Mouse (Mus musculus) CH12.LX (cell line): ENCODE results near the gene Tmem165.

Experiments used
- CHD2 ChIP-seq: IDR thresholded peaks from 2 replicates; pipeline ENCODE4 v1.6.1; 2011; ENCODE audit warnings: low read length, improper control_type of control experiment
- CTCF ChIP-seq, 2 experiments: IDR thresholded peaks in 1 of 2; conservative IDR thresholded peaks in 1 of 2; 2 replicates each; pipeline ENCODE4 v1.5.1; 2011 to 2012; ENCODE audit warnings: low read depth in 2 of 2, low read length in 2 of 2, improper control_type of control experiment in 1 of 2, inconsistent platforms in 1 of 2, mild to moderate bottlenecking in 1 of 2, moderate library complexity in 1 of 2
- EP300 ChIP-seq: IDR thresholded peaks from 2 replicates; pipeline ENCODE4 v1.6.1; 2011; ENCODE audit warnings: low read length, improper control_type of control experiment
- ETS1 ChIP-seq: conservative IDR thresholded peaks from 2 replicates; pipeline ENCODE4 v1.6.1; 2012; ENCODE audit warnings: low read depth, mild to moderate bottlenecking, inconsistent platforms, low read length, improper control_type of control experiment, moderate library complexity
- MXI1 ChIP-seq: IDR thresholded peaks from 2 replicates; pipeline ENCODE4 v1.6.1; 2011; ENCODE audit warnings: mild to moderate bottlenecking, low read depth, low read length, improper control_type of control experiment
- PAX5 ChIP-seq: IDR thresholded peaks from 2 replicates; pipeline ENCODE4 v1.6.1; 2012; ENCODE audit warnings: low read length, inconsistent platforms, mixed read lengths
- POLR2A ChIP-seq: IDR thresholded peaks from 2 replicates; pipeline ENCODE4 v1.6.1; 2011; ENCODE audit warnings: low read depth, mild to moderate bottlenecking, improper control_type of control experiment, low read length
- RAD21 ChIP-seq: IDR thresholded peaks from 2 replicates; pipeline ENCODE4 v1.6.1; 2011; ENCODE audit warnings: low read depth, mild to moderate bottlenecking, low read length, improper control_type of control experiment, moderate library complexity
- TCF12 ChIP-seq: IDR thresholded peaks from 2 replicates; pipeline ENCODE4 v1.6.1; 2014; ENCODE audit warnings: low read depth, mild to moderate bottlenecking, inconsistent platforms, low read length, improper control_type of control experiment
- UBTF ChIP-seq: IDR thresholded peaks from 2 replicates; pipeline ENCODE4 v1.6.1; 2012; ENCODE audit warnings: low read depth, mild to moderate bottlenecking, inconsistent platforms, low read length, improper control_type of control experiment, moderate library complexity
- USF1 ChIP-seq: IDR thresholded peaks from 2 replicates; pipeline ENCODE4 v1.6.1; 2014; ENCODE audit warnings: low read depth, mild to moderate bottlenecking, inconsistent platforms, low read length, improper control_type of control experiment
- ZKSCAN1 ChIP-seq: IDR thresholded peaks from 2 replicates; pipeline ENCODE4 v1.6.1; 2012; ENCODE audit warnings: low read depth, inconsistent platforms, low read length, improper control_type of control experiment, borderline replicate concordance

DNA sequence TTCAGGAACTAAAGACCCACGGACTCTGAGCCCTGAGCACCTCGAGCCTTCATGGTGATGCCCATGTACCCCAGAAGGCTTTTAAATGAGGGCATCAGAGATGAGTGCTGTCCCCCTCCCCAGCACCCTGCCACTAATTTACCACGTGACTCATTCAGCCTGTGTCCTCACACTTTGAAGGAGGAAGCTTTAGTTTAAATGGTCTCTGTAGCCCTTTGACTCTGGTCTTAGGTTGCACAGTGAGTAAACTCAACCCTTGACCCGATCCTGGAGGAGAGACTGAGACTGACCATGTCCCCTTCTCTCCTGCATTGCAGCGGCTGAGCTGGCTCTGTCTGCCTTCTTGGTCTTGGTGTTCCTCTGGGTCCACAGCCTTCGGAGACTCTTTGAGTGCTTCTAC lies 34.2 kb upstream of the Tmem165 start:
- no peak for TF ChIP-seq RAD21
- TF ChIP-seq POLR2A: no peak
- TF ChIP-seq PAX5: no peak
- TF ChIP-seq CTCF (conservative IDR thresholded peaks at IDR 0.05 in 1 of 2, IDR thresholded peaks at IDR 0.05 in 1 of 2; ENCODE audit: low read depth in 2 of 2, low read length in 2 of 2): no peak
- TF ChIP-seq EP300: no peak
- TF ChIP-seq ZKSCAN1: no peak
- TF ChIP-seq TCF12: no peak
- no peak for TF ChIP-seq USF1
- no peak for TF ChIP-seq CHD2
- TF ChIP-seq ETS1: no peak
- TF ChIP-seq MXI1: no peak
- TF ChIP-seq UBTF: no peak
